Mouse (Mus musculus) ES-E14 (cell line): ENCODE measurements around the gene Cald1. TPM values are rescaled to one million over a fixed set of nuclear protein-coding genes. Genes with fewer than 3 reads are reported as not detected.

Experiments used
- DNase-seq: peaks from one replicate; pipeline ENCODE4 v3.0.0-alpha.2; 2013; ENCODE audit warnings: low read depth, low spot score
- H3K27ac ChIP-seq: 2 replicates; pipeline ENCODE4 v1.5.1; 2012; ENCODE audit warnings: low read depth, mild to moderate bottlenecking, low read length, moderate library complexity, mixed read lengths; ENCODE audit not compliant: poor library complexity, insufficient read depth, severe bottlenecking
- H3K36me3 ChIP-seq: 2 replicates; pipeline ENCODE4 v1.6.1; 2012; ENCODE audit warnings: mild to moderate bottlenecking, low read length, moderate library complexity, mixed read lengths; ENCODE audit not compliant: control insufficient read depth, poor library complexity, insufficient read depth, severe bottlenecking
- H3K4me1 ChIP-seq, 2 experiments: fragments of 150-350 bp in 1 of 2; sonication (generic) in 1 of 2; 2 replicates each; pipeline ENCODE4 v1.6.1; 2012; ENCODE audit warnings: low read length in 2 of 2, mild to moderate bottlenecking in 1 of 2, mixed read lengths in 1 of 2; ENCODE audit not compliant: control insufficient read depth in 2 of 2, insufficient read depth in 2 of 2, poor library complexity in 1 of 2
- H3K4me3 ChIP-seq, 2 experiments: fragments of 150-350 bp in 1 of 2; sonication (generic) in 1 of 2; 2 replicates each; pipeline ENCODE4 v1.5.1; 2012; ENCODE audit warnings: low read length in 2 of 2, low read depth in 1 of 2, mild to moderate bottlenecking in 1 of 2, mixed read lengths in 1 of 2; ENCODE audit not compliant: insufficient read depth in 1 of 2, poor library complexity in 1 of 2, severe bottlenecking in 1 of 2
- H3K9ac ChIP-seq: 2 replicates; pipeline ENCODE4 v1.6.1; 2012; ENCODE audit warnings: low read depth, mild to moderate bottlenecking, low read length, mixed read lengths; ENCODE audit not compliant: poor library complexity, insufficient read depth, severe bottlenecking
- H3K9me3 ChIP-seq: fragments of 150-350 bp; sonication (generic); 2 replicates; pipeline ENCODE4 v1.6.1; 2012; ENCODE audit warnings: low read depth, mild to moderate bottlenecking, low read length; ENCODE audit not compliant: control insufficient read depth, insufficient read depth
- CHD2 ChIP-seq: IDR thresholded peaks from 2 replicates; pipeline ENCODE4 v1.6.1; 2014; ENCODE audit warnings: mild to moderate bottlenecking, low read depth, low read length, inconsistent platforms
- HCFC1 ChIP-seq: IDR thresholded peaks from 2 replicates; pipeline ENCODE4 v1.6.1; 2012; ENCODE audit warnings: low read length, inconsistent platforms, borderline replicate concordance; ENCODE audit not compliant: insufficient read depth
- MAFK ChIP-seq: IDR thresholded peaks from 2 replicates; pipeline ENCODE4 v1.6.1; 2014; ENCODE audit warnings: mild to moderate bottlenecking, low read depth, low read length, inconsistent platforms; ENCODE audit not compliant: insufficient read depth
- ZC3H11A ChIP-seq: IDR thresholded peaks from 2 replicates; pipeline ENCODE4 v1.6.1; 2012; ENCODE audit warnings: low read depth, mild to moderate bottlenecking, inconsistent platforms, low read length, borderline replicate concordance
- ZNF384 ChIP-seq: IDR thresholded peaks from 2 replicates; pipeline ENCODE4 v1.6.1; 2012; ENCODE audit warnings: low read depth, low read length, inconsistent platforms
- in situ Hi-C, 2 experiments: fragments of 600-800 bp; cut with MboI; formaldehyde crosslinking; loops; one replicate each; pipeline ENCODE4 v1.15.1; 2025; ENCODE audit warnings: low sequenced_read_pairs in 2 of 2, inconsistent platforms in 1 of 2; ENCODE audit not compliant: unreplicated experiment in 2 of 2
- total RNA-seq: library from RNA; depleted of rRNA; stranded (reverse); fragments of 300-350 nt; gene quantifications from 2 replicates; pipeline ENCODE4 v1.2.3, GENCODE M21; 2012

Gene Cald1
- total RNA-seq, 1 experiment: 108 TPM

DNA sequence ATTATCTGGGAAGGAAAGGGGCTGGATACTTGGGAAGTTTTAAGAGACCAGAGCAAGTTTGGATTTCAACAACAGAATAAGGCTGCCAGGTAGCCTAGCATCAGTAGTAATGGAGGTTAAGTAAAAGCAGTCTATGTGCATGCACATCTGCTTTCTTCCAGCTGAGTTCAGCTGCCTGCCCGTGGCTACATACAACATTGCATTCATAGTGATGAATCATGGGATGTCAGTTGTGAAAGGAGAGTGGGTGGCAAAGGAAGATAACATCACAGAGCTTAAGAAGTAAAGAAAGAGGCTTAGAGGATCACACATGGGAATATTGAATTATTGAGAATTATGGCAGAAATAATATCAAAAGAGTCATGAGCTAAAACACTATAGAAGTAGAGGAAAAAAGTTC is 29.8 kb downstream of the Cald1 start:
- Histone ChIP-seq H3K27ac (no peak overlapping the region), H3K9me3 (no peaks in the 10 kb centered on the region), H3K4me3 (no peak overlapping the region), H3K4me1 (no peaks in the 10 kb centered on the region), H3K36me3 (no peaks in the 10 kb centered on the region), H3K9ac (no peak overlapping the region)
- TF ChIP-seq ZC3H11A (no peak), MAFK (no peak), CHD2 (no peak), ZNF384 (no peak), HCFC1 (no peak)
- in situ Hi-C loops: no loop called here
- no peak for DNase-seq

DNA sequence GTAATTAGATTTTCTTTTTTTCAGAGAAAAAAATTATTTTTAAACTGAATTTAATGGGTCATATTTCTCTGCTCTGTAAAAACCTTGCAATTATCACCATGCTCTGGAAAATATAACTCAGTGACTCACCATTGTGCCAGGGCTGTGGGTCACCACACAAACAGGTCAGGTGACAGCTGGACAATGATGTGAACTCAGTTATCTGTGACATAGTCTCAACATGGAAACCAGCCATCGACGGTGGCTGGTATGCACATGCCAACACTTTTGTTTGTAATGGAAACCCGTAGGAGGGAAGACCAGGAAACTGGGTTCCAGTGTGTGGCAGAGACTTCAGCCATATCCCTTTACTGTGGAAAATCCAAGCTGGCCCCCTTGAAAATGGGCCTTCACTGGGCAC is 35.5 kb downstream of the Cald1 start:
- no peaks in the 10 kb centered on the region for H3K9me3 ChIP-seq
- no peak overlapping the region for H3K4me3 ChIP-seq
- TF ChIP-seq HCFC1: no peak
- no peak for TF ChIP-seq ZNF384
- TF ChIP-seq ZC3H11A: no peak
- no peak for TF ChIP-seq CHD2
- TF ChIP-seq MAFK: no peak
- in situ Hi-C loops: no loop called here
- H3K4me1 ChIP-seq: no peaks in the 10 kb centered on the region
- no peak for DNase-seq
- no peak overlapping the region for H3K27ac ChIP-seq
- H3K9ac ChIP-seq: no peak overlapping the region
- H3K36me3 ChIP-seq: no peaks in the 10 kb centered on the region

DNA sequence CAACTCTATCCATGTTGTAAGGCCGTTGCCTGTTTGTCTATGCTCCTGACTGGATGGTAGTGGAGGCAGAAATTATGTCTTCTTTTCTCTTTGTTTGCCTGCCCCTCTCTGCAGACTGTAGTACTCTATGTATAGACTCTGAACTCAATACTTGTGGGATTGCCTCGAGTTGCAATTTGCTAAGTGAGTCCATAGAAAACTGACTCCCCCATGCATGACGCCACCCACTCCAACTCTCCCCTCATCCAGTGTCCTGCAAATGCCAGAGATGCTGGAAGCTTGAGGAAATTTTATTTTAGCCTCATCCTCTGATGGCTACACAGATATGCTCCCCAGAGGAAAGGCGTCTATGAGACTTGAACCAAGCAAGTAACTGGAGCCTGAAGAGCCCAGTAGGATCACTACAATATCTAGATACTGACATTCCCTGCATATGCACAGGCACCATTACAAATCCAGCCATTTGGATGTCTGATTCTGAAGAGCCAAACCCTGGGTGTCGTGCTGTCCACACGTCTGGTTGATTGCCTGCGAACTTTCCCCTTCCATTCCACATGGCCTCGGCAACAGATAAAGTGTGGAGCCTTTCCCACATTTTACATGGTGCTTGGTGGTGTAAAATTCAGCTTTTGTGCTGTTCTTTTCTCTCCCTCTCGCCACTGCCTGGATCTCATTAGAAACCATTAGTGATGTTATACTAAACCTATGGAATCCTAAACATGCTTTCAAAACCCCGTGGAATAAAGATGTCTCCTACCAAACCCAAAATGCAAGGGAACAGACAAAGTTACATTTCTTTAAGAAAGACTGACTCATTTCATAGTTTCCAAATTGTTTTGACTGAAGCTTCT is 39.5 kb downstream of the Cald1 start:
- Histone ChIP-seq H3K36me3 (no peaks in the 10 kb centered on the region), H3K4me1 (no peaks in the 10 kb centered on the region), H3K27ac (no peak overlapping the region), H3K4me3 (no peak overlapping the region), H3K9ac (no peak overlapping the region), H3K9me3 (no peaks in the 10 kb centered on the region)
- no peak for DNase-seq
- TF ChIP-seq ZC3H11A: no peak
- TF ChIP-seq CHD2: no peak
- TF ChIP-seq ZNF384: no peak
- no peak for TF ChIP-seq HCFC1
- TF ChIP-seq MAFK: no peak
- in situ Hi-C loops: no loop called here

DNA sequence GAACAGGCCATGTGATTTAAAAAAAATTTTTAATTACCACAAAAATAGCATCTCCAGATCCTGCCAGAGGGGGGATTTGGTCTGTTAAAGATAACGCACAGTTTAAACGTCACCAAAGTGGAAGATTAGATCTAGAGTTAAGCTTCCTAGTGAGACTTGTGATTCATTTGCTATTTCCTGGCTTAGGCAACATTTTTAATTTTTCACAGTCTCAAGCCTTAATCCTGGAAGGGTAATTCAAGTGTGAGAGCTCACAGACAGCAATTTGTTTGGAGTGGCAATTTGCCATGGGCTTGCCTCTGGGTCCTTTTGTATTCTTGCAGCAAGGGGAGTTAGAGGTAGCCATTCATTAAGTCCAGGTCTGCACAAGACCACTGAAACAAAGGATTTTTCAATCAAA is 40.4 kb downstream of the Cald1 start:
- in situ Hi-C loops: no loop called here
- no peak for TF ChIP-seq CHD2
- no peak for TF ChIP-seq HCFC1
- no peak for TF ChIP-seq ZNF384
- no peak for TF ChIP-seq ZC3H11A
- TF ChIP-seq MAFK: no peak
- H3K4me3 ChIP-seq: no peak overlapping the region
- no peaks in the 10 kb centered on the region for H3K9me3 ChIP-seq
- no peak overlapping the region for H3K9ac ChIP-seq
- no peaks in the 10 kb centered on the region for H3K4me1 ChIP-seq
- H3K36me3 ChIP-seq: no peaks in the 10 kb centered on the region
- DNase-seq: no peak
- no peak overlapping the region for H3K27ac ChIP-seq
